Mouse (Mus musculus) embryonic fibroblast, embryonic 13.5 days (primary cell): Measurements from ENCODE around the gene Abhd6. TPM values are rescaled to one million over a fixed set of nuclear protein-coding genes. Genes with fewer than 3 reads are reported as not detected.
A peak's percentile ranks its signal among the peaks of the same experiment; 100 is the strongest.

Experiments
- H3K27ac ChIP-seq: 2 replicates; pipeline ENCODE4 v1.5.1; 2012; ENCODE audit warnings: low read length, control low read depth, inconsistent platforms; ENCODE audit not compliant: insufficient read depth
- H3K4me1 ChIP-seq: 2 replicates; pipeline ENCODE4 v1.6.1; 2011; ENCODE audit warnings: low read length; ENCODE audit not compliant: control insufficient read depth, insufficient read depth
- H3K4me3 ChIP-seq: 2 replicates; pipeline ENCODE4 v1.5.1; 2011; ENCODE audit warnings: mild to moderate bottlenecking, control low read depth, low read length; ENCODE audit not compliant: insufficient read depth
- CTCF ChIP-seq: IDR thresholded peaks from 2 replicates; pipeline ENCODE4 v1.5.1; 2011; ENCODE audit warnings: mild to moderate bottlenecking, control low read depth, low read length, moderate library complexity, borderline replicate concordance; ENCODE audit not compliant: insufficient read depth
- POLR2A ChIP-seq: IDR thresholded peaks from 2 replicates; pipeline ENCODE4 v1.6.1; 2011; ENCODE audit warnings: low read depth, mild to moderate bottlenecking, control low read depth, low read length, moderate library complexity
- polyA plus RNA-seq: library from polyadenylated mRNA; stranded (reverse); fragments of >200 nt; gene quantifications from 2 replicates; pipeline ENCODE4 v1.2.4, GENCODE M21; 2011; ENCODE audit warnings: low read depth; ENCODE audit not compliant: missing spikeins, insufficient read length

The Abhd6 gene
- polyA plus RNA-seq, 1 experiment: 6.4 TPM

- Histone ChIP-seq H3K27ac (peak overlapping the region; percentile 78), H3K4me3 (peak overlapping the region; percentile 55), H3K4me1 (peaks cover 4% of the 10 kb centered on the region; the same call in 1 of the 2 replicates)
- TF ChIP-seq CTCF (no peak), POLR2A (no peak)
Observed at GRCm38 (mm10) chr14:8080718-8081117, 78.0 kb downstream of the Abhd6 start.

DNA sequence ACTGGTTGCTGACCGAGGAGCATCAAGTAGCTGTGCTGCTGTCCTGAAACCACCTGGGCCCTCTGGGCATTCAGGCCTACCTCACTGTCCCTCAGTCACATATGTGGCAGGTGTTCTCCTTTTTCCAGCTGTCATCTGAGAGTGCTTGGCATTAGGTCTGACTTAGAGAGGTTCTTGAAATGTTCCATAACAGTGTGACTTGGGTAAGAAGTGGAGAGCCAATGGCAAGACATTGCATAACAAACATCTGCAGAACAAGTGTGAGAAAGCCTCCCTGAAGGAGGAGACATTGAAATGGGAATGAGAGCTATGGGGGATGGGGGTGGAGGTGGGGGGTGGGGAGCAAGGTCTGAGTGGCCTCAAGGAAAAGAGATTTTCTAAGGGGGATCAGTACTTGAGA lies 80.2 kb downstream of the Abhd6 start:
- no peak for TF ChIP-seq CTCF
- TF ChIP-seq POLR2A: no peak
- H3K4me1 ChIP-seq: peaks cover 4% of the 10 kb centered on the region; the same call in 1 of the 2 replicates
- no peak overlapping the region for H3K27ac ChIP-seq
- no peak overlapping the region for H3K4me3 ChIP-seq

- Histone ChIP-seq H3K4me1 (peaks cover 5% of the 10 kb centered on the region), H3K27ac (no peak overlapping the region; the same call in 1 of the 2 replicates), H3K4me3 (no peak overlapping the region)
- TF ChIP-seq POLR2A (no peak), CTCF (no peak)
Observed at GRCm38 (mm10) chr14:8089016-8089415, 86.3 kb downstream of the Abhd6 start.

DNA sequence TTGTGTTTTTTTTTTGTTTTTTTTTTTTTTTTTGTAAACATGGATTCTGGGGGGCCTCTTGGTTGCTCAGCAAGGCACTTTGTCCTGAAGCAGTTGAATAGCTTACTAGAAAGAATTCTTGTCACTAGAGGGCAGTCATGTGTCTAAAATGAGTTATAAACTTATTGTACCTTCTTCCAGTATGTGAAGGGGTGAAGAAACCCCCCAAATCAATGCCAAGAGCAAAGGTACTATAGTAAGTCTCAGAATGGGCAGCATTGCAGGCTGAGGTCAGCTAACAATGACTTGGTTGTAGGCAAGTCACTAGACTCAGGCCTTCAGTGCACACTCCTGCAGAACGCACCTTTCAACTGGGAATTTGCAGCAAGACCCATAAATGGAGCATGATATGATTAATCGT lies 89.9 kb downstream of the Abhd6 start:
- no peak overlapping the region for H3K27ac ChIP-seq
- TF ChIP-seq CTCF (no peak), POLR2A (no peak)
- H3K4me1 ChIP-seq: peaks cover 16% of the 10 kb centered on the region
- H3K4me3 ChIP-seq: no peak overlapping the region

- peaks cover 16% of the 10 kb centered on the region for H3K4me1 ChIP-seq
- TF ChIP-seq POLR2A (no peak), CTCF (no peak)
- H3K4me3 ChIP-seq: no peak overlapping the region
- no peak overlapping the region for H3K27ac ChIP-seq
Observed at GRCm38 (mm10) chr14:8093427-8093826, 90.7 kb downstream of the Abhd6 start.

- TF ChIP-seq CTCF (no peak), POLR2A (no peak)
Observed at GRCm38 (mm10) chr14:8094931-8095561, 92.3 kb downstream of the Abhd6 start.

DNA sequence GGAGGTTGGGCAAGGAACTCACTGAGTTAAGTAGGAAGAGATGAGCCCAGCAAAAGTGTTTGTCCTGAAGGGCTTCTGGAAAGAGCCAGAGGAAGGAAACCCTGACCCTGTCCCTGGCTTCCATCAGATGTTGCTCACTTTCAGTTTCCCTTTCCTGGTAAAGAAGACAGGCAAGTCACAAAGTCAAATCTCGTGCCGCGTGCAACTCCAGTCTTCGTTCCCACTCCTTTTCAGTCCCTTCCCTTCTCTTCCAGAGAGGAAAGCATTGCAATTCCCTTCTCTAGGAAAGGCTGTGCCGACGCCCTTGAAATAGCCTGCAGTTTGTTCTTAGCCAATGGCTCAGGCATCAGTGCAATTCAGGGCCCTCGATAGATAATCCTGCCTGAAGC lies 92.9 kb downstream of the Abhd6 start:
- TF ChIP-seq CTCF (no peak), POLR2A (no peak)
- no peak overlapping the region for H3K4me3 ChIP-seq
- H3K27ac ChIP-seq: no peak overlapping the region
- H3K4me1 ChIP-seq: peaks cover 23% of the 10 kb centered on the region

More at GRCm38 (mm10) chr14:8094931-8095561, 92.3 kb downstream of the Abhd6 start:
- H3K4me3 ChIP-seq: no peak overlapping the region
- no peak overlapping the region for H3K27ac ChIP-seq
- H3K4me1 ChIP-seq: peaks cover 23% of the 10 kb centered on the region

DNA sequence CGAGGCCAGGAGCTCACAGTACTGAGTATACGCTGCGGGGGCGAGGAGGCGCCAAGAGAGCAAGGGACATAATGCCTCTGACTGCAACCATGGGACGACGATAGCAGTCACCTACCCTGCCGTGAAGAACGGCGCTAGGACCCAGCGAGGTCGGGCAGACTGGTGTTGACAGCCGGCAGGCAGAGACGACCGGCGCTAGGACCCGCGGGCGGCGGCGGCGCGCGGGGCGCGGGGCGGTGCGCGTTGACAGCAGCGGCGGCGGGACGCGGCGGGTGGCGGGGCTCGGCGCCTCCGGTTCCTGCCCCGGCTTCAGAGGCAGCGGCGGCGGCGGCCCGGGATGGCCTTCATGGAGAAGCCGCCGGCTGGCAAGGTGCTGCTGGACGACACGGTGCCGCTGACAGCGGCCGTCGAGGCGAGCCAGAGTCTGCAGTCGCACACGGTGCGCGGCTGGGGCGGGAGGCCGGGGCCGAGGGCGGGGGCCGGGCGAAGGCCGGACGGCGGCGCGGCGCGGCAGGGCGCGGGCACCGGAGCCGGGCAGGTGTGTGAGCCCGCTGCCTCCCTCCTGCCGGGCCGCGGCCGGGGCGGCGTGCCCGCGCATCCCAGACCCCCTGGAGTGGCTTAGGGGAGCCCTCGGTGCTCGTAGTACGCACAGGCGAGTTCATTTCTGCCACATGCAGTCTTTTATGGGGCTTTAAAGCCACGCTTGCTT lies 95.4 kb downstream of the Abhd6 start, which contains the start of gene Pxk:
Gene Pxk, plus strand, starts transcription at position 234 of the 709 bp plus-strand sequence.
- Histone ChIP-seq H3K4me1 (peaks cover 26% of the 10 kb centered on the region), H3K27ac (peak within 1 kb of the TSS; percentile 86), H3K4me3 (peak within 1 kb of the TSS; percentile 100)
- TF ChIP-seq CTCF: no peak
- TF ChIP-seq POLR2A: peak; percentile 50

DNA sequence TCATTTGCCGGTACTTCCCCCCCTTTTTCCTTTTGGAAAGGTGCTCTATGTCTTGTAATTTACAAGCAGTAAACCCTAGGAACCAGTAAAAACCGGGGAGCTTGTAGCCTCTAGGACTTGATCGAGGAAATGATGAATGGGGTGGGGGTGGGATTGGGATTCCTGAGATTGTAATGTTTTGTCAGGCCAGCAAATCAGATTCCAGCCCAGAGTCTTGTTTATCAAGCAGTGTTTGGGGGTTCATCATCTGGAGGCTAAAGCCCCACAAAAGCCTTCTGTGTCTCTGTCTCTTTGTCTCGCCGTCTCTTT lies 95.9 kb downstream of the Abhd6 start:
- peak overlapping the region; percentile 86 for H3K27ac ChIP-seq
- TF ChIP-seq POLR2A (no peak), CTCF (no peak)
- H3K4me3 ChIP-seq: peak overlapping the region; percentile 100

DNA sequence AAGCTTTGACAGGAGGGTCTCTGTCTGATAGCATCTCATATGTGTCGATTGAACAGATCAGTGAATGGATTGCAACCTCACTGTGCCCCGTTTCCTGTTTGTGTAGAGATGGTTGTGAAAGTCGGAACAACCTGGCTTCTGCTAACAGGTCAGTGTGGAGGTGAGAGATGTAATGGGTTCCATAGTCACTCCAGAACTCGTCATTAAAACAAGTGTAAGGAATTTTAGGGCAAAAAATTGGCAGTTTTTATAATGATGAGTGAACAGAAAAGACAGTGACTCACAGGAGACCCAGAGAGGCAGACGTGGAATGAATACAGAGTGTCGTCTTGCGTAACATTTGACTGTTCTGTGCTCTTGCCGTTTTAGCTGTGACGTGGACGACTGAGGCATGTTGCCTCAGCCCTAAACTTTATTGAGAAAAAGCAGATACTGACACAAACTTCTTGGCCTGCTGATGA lies 96.9 kb downstream of the Abhd6 start:
- peak overlapping the region; percentile 78 for H3K27ac ChIP-seq
- peak overlapping the region; percentile 38 for H3K4me3 ChIP-seq
- no peak for TF ChIP-seq CTCF
- peaks cover 22% of the 10 kb centered on the region for H3K4me1 ChIP-seq

More for the DNA sequence above, 95.9 kb downstream of the Abhd6 start:
- H3K4me1 ChIP-seq: peaks cover 22% of the 10 kb centered on the region

- Histone ChIP-seq H3K4me3 (no peak overlapping the region), H3K27ac (no peak overlapping the region), H3K4me1 (peaks cover 14% of the 10 kb centered on the region)
- no peak for TF ChIP-seq CTCF
- no peak for TF ChIP-seq POLR2A
Observed at GRCm38 (mm10) chr14:8101886-8102285, 99.2 kb downstream of the Abhd6 start.
